Mouse (Mus musculus): ENCODE measurements around the gene Rab40b. TPM values are rescaled to one million over a fixed set of nuclear protein-coding genes. Genes with fewer than 3 reads are reported as not detected.

The Rab40b gene
- total and polyA plus RNA-seq, 3 experiments = not detected

- in situ Hi-C loops (cut with MboI; ENCODE audit: low pct_ligation_motif_present, low pct_unique_long_range_greater_than_20kb, low sequenced_read_pairs) = no loop called here
- Histone ChIP-seq H3K4me1 (ENCODE audit: control insufficient read depth in 1 of 2, insufficient read depth in 2 of 2) (no peaks in the 10 kb centered on the region), H3K4me3 (replicated peaks in 1 of 3; ENCODE audit: low read depth in 2 of 3, low read length in 2 of 3, poor library complexity in 1 of 3) (no peak overlapping the region), H3K27ac (ENCODE audit: insufficient read depth, low read depth) (no peak overlapping the region), H3K9me3 (replicated peaks; ENCODE audit: low read length) (no peaks in the 10 kb centered on the region), H3K27me3 (replicated peaks) (no peaks in the 10 kb centered on the region), H3K9ac (ENCODE audit: insufficient read depth, low read depth) (no peak overlapping the region), H3K4me2 (ENCODE audit: insufficient read depth, low read depth, poor library complexity, severe bottlenecking) (no peak overlapping the region), H3K79me2 (replicated peaks; ENCODE audit: control insufficient read depth, extremely low read depth, insufficient read depth, poor library complexity, severe bottlenecking) (peaks cover 3% of the 10 kb centered on the region; the same call in 1 of the 2 replicates), H3K36me3 (replicated peaks in 1 of 2; ENCODE audit: control insufficient read depth in 1 of 2, insufficient read depth in 1 of 2, low read length in 1 of 2) (peaks cover 66 to 90% of the 10 kb centered on the region in 2 experiments)
- TF ChIP-seq JUND (conservative IDR thresholded peaks at IDR 0.05; ENCODE audit: low read depth, low read length) = no peak
- no peak for TF ChIP-seq ZNF384 (IDR thresholded peaks at IDR 0.05; ENCODE audit: low read depth, low read length)
- TF ChIP-seq ELF1 (IDR thresholded peaks at IDR 0.05; ENCODE audit: low read depth, low read length) = no peak
- DNase-seq (ENCODE audit: extremely low read depth) = no peak
- dilution Hi-C loops (cut with MboI; ENCODE audit: extremely low pct_ligation_motif_present, extremely low pct_unique_long_range_greater_than_20kb, low sequenced_read_pairs) = no loop called here
These were observed 56.4 kb downstream of the Rab40b start for GRCm38 (mm10) chr11:121331641-121332040.

GRCm38 (mm10) chr11:121328619-121329018 is 59.4 kb downstream of the Rab40b start:
- no peak overlapping the region for H3K4me3 ChIP-seq (replicated peaks in 1 of 3; ENCODE audit: low read depth in 2 of 3, low read length in 2 of 3, poor library complexity in 1 of 3)
- H3K9ac ChIP-seq (ENCODE audit: insufficient read depth, low read depth) = no peak overlapping the region
- in situ Hi-C loops (cut with MboI; ENCODE audit: low pct_ligation_motif_present, low pct_unique_long_range_greater_than_20kb, low sequenced_read_pairs) = no loop called here
- no peaks in the 10 kb centered on the region for H3K4me1 ChIP-seq (ENCODE audit: control insufficient read depth in 1 of 2, insufficient read depth in 2 of 2)
- no peak overlapping the region for H3K27ac ChIP-seq (ENCODE audit: insufficient read depth, low read depth)
- no peak overlapping the region for H3K4me2 ChIP-seq (ENCODE audit: insufficient read depth, low read depth, poor library complexity, severe bottlenecking)
- TF ChIP-seq MEF2A (IDR thresholded peaks at IDR 0.05; ENCODE audit: borderline replicate concordance, low read depth, low read length) = no peak
- TF ChIP-seq JUN (IDR thresholded peaks at IDR 0.05; ENCODE audit: insufficient read depth, low read depth, low read length) = no peak
- TF ChIP-seq IRF4 (IDR thresholded peaks at IDR 0.05; ENCODE audit: low read depth, low read length) = no peak
- TF ChIP-seq ZNF384 (IDR thresholded peaks at IDR 0.05; ENCODE audit: low read depth, low read length) = no peak
- TF ChIP-seq KAT2A (IDR thresholded peaks at IDR 0.05; ENCODE audit: insufficient replicate concordance, low read length) = no peak
- TF ChIP-seq USF2 (conservative IDR thresholded peaks at IDR 0.05; ENCODE audit: low read depth, low read length) = no peak
- TF ChIP-seq MAX (IDR thresholded peaks at IDR 0.05; ENCODE audit: low read length) = no peak
- no peak for TF ChIP-seq EP300 (IDR thresholded peaks at IDR 0.05; ENCODE audit: low read length)
- peaks cover 45 to 74% of the 10 kb centered on the region in 2 experiments for H3K36me3 ChIP-seq (replicated peaks in 1 of 2; ENCODE audit: control insufficient read depth in 1 of 2, insufficient read depth in 1 of 2, low read length in 1 of 2)
- dilution Hi-C loops (cut with MboI; ENCODE audit: extremely low pct_ligation_motif_present, extremely low pct_unique_long_range_greater_than_20kb, low sequenced_read_pairs) = no loop called here
- H3K27me3 ChIP-seq (replicated peaks) = no peaks in the 10 kb centered on the region
- H3K79me2 ChIP-seq (replicated peaks; ENCODE audit: control insufficient read depth, extremely low read depth, insufficient read depth, poor library complexity, severe bottlenecking) = peaks cover 3% of the 10 kb centered on the region; the same call in 1 of the 2 replicates
- no peak for DNase-seq (ENCODE audit: extremely low read depth)
- no peaks in the 10 kb centered on the region for H3K9me3 ChIP-seq (replicated peaks; ENCODE audit: low read length)

GRCm38 (mm10) chr11:121328206-121328605 is 59.8 kb downstream of the Rab40b start:
- H3K36me3 ChIP-seq (replicated peaks in 1 of 2; ENCODE audit: control insufficient read depth in 1 of 2, insufficient read depth in 1 of 2, low read length in 1 of 2) = peaks cover 44 to 74% of the 10 kb centered on the region in 2 experiments
- no peak overlapping the region for H3K4me2 ChIP-seq (ENCODE audit: insufficient read depth, low read depth, poor library complexity, severe bottlenecking)
- dilution Hi-C loops (cut with MboI; ENCODE audit: extremely low pct_ligation_motif_present, extremely low pct_unique_long_range_greater_than_20kb, low sequenced_read_pairs) = no loop called here
- no peak overlapping the region for H3K27ac ChIP-seq (ENCODE audit: insufficient read depth, low read depth)
- no peaks in the 10 kb centered on the region for H3K9me3 ChIP-seq (replicated peaks; ENCODE audit: low read length)
- DNase-seq (ENCODE audit: extremely low read depth) = no peak
- no peaks in the 10 kb centered on the region for H3K4me1 ChIP-seq (ENCODE audit: control insufficient read depth in 1 of 2, insufficient read depth in 2 of 2)
- in situ Hi-C loops (cut with MboI; ENCODE audit: low pct_ligation_motif_present, low pct_unique_long_range_greater_than_20kb, low sequenced_read_pairs) = no loop called here
- H3K4me3 ChIP-seq (replicated peaks in 1 of 3; ENCODE audit: low read depth in 2 of 3, low read length in 2 of 3, poor library complexity in 1 of 3) = no peak overlapping the region
- H3K9ac ChIP-seq (ENCODE audit: insufficient read depth, low read depth) = no peak overlapping the region
- TF ChIP-seq TBP (conservative IDR thresholded peaks at IDR 0.05; ENCODE audit: low read depth, low read length) (no peak), GABPA (IDR thresholded peaks at IDR 0.05; ENCODE audit: insufficient replicate concordance, low read depth, low read length) (no peak), ZMIZ1 (IDR thresholded peaks at IDR 0.05; ENCODE audit: low read depth, low read length) (no peak), MAX (IDR thresholded peaks at IDR 0.05; ENCODE audit: low read length) (no peak), MXI1 (IDR thresholded peaks at IDR 0.05; ENCODE audit: low read depth, low read length) (no peak), IRF4 (IDR thresholded peaks at IDR 0.05; ENCODE audit: low read depth, low read length) (no peak), MAZ (IDR thresholded peaks at IDR 0.05; ENCODE audit: low read depth, low read length) (no peak), HCFC1 (IDR thresholded peaks at IDR 0.05; ENCODE audit: low read depth, low read length) (no peak), CTCF (conservative IDR thresholded peaks at IDR 0.05 in 1 of 2, IDR thresholded peaks at IDR 0.05 in 1 of 2; ENCODE audit: low read depth in 2 of 2, low read length in 2 of 2) (no peak), RCOR1 (conservative IDR thresholded peaks at IDR 0.05; ENCODE audit: low read depth, low read length) (no peak), JUND (conservative IDR thresholded peaks at IDR 0.05; ENCODE audit: low read depth, low read length) (no peak), E2F4 (IDR thresholded peaks at IDR 0.05; ENCODE audit: insufficient replicate concordance, low read depth, low read length) (no peak), MYC (IDR thresholded peaks at IDR 0.05; ENCODE audit: low read depth, low read length) (no peak)
- H3K79me2 ChIP-seq (replicated peaks; ENCODE audit: control insufficient read depth, extremely low read depth, insufficient read depth, poor library complexity, severe bottlenecking) = peaks cover 3% of the 10 kb centered on the region; the same call in 1 of the 2 replicates
- no peaks in the 10 kb centered on the region for H3K27me3 ChIP-seq (replicated peaks)
